Mouse (Mus musculus) megakaryocyte, embryonic 14.5 days (primary cell): ENCODE measurements around the gene Klhl25.

Experiments used
- FLI1 ChIP-seq: IDR thresholded peaks from 2 replicates; pipeline ENCODE4 v1.6.1; 2012; ENCODE audit warnings: low read length, inconsistent platforms, mixed read lengths
- GATA1 ChIP-seq: IDR thresholded peaks from 3 replicates; pipeline ENCODE4 v1.6.1; 2012; ENCODE audit warnings: mixed read lengths, low read length, inconsistent platforms, borderline replicate concordance

GRCm38 (mm10) chr7:75851290-75851689 is 3.2 kb downstream of the Klhl25 start:
- TF ChIP-seq GATA1, result no peak
- TF ChIP-seq FLI1, result no peak
